Mouse (Mus musculus) cerebellum, adult 2 months (tissue): ENCODE results near the gene Ip6k1.

Experiments used
- CTCF ChIP-seq: fragments of 200-500 bp; IDR thresholded peaks from 2 replicates; pipeline ENCODE4 v1.5.1; 2011; ENCODE audit warnings: low read depth, mild to moderate bottlenecking, control low read depth, low read length, moderate library complexity, borderline replicate concordance; ENCODE audit not compliant: insufficient read depth
- POLR2A ChIP-seq: fragments of 200-500 bp; IDR thresholded peaks from 2 replicates; pipeline ENCODE4 v1.6.1; 2011; ENCODE audit warnings: low read length, control low read depth, borderline replicate concordance; ENCODE audit not compliant: insufficient read depth

- TF ChIP-seq POLR2A (no peak; the same call in 1 of the 2 replicates), CTCF (no peak)
Measured at GRCm38 (mm10) chr9:108082988-108083431, 80.7 kb downstream of the Ip6k1 start, which contains the start of gene Rnf123.
